Mouse (Mus musculus) left cerebral cortex, adult 9 months (tissue): ENCODE data around the gene Foxd1.

Experiments used
- DNase-seq, 2 experiments: peaks; one replicate each; pipeline ENCODE4 v3.0.0; 2022; ENCODE audit warnings: low spot score in 2 of 2

Foxd1 gene

DNA sequence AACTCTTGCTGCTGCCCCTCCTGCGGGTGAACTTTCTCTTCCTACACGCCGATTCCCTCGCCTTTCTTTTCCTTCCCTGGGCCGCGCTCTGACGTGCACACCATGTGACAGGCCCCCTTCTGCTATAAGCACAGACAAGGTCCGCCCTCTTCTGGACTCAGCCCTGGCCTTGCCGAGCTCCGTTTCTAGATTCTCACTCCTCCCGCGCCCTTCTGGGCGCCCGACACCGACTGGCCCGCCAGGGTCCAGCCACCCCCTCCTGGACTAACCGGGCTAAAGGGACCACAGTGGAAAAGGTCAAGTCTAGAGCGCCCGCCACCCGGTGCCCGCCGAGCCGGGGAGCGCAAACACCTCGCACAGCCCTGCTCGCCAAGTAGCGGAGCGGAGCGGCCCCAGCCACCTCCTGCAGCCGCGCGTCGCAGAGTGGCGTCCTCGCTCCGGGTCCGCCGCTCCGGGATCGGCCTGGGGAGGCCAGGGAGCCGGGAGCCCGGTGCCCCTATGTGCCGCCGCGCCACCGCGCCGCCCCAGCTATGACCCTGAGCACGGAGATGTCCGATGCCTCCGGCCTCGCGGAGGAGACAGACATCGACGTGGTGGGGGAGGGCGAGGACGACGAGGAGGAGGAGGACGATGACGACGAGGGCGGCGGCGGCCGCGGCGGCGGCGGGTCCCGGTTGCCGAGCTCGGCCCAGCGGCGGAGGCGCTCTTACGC lies at the start of gene Foxd1:
Foxd1 (plus strand) TSS at position 153 of the 712 bp plus-strand sequence.
- no peak for DNase-seq

DNA sequence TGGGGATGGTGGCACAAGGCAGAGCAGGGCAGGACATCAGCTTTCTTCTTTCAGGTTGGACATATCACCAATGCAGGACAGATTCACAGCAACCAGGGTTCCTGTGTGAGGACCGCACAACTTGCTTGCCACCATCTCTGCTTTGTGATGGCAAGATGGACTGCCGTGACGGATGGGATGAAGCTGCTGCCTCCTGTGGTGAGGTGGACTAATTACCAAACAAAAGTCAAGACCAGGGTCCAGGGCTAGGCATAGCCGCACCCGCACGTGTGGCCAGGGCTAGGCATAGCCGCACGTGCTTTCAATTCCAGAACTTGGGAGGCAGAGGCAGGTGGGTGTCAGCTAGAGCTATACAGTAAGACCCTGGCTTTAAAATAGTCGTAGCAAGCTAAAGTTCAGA lies 48.8 kb upstream of the Foxd1 start:
- no peak for DNase-seq

DNA sequence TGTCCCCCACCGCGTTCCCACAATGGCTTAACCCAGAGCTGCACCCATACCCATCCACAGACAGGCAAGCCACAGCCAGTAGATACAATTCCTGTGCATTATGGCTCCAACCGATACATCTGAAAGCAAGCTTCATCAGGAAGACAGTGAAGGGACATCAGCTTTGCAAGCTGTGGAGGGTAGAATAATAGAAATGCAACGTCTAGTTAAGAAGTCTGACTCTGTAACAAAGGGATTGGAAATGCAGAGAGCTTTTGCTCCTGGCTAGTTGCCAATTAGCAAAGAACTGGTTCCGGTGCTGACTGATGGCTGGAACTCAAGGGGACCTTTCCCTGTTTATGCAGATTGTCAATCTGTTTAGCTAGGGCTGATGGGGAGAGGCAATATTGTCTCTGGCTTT lies 47.6 kb upstream of the Foxd1 start:
- DNase-seq, result no peak

DNA sequence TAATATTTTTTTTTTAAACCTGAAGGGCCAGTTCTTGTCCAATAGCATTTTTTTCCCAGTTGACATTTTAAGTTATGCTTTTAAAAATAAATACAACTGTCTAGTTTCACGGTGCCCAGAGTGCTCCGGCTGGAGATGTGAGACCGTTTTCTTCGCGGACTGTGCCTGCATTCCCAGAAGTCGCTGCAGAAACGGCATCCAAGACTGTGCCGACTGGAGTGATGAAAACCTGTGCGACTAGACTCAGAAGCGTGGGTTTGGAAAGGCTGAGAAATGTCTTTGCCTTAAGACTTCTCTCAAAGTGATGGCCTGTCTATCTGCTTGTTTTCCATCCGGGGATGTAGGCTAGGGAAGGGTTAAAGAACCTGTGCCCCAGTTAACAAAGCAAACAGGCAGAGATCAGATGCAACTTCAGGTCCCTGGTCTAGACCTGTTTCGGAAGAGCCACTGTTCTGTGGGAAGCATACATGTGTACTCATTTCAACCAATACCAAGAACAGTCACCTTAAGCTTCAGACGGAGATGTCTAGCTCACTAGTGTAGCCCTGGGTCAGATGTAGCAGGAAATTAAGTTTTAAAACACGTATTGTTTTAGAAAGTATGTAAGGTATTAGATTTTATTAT lies 47.1 kb upstream of the Foxd1 start:
- DNase-seq, result peak in 1 of 2 experiments; percentile 7

DNA sequence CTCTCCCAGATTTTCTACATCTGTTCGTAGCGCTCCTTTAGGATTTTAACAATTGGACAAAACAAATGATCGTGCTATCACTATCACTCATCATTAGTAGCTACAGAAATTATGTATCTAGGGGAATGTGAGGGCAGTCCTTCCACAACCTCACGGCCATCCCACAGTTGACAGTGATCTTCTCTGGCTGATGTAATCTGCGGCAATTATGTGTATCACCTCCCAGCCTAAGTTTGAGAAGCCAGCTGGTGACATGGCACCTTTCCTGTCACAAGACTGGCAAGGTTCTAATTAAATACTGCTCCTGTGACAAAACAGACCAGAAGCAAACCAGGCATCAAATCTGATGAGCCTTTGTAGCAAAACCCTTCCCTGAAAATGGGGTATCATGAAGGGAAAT lies 46.0 kb upstream of the Foxd1 start:
- no peak for DNase-seq

DNA sequence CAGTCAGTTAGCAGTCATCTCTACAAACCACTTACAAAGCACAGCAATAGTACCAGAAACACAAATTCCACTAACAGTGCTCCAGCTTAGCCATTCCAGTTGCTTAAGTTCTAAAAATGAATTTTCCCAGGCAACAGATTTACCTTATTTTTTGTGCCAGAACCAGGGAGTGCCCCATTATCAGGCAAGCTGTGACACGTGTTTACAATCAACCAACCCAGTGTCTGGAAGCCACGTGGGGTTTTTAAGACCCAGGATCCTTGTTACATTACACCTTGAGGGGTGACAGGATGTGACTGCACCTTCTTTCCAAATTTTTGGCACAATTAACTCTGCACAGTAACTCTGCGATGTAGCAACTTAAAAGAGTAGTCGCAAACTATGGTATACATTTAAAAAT lies 45.3 kb upstream of the Foxd1 start:
- no peak for DNase-seq

DNA sequence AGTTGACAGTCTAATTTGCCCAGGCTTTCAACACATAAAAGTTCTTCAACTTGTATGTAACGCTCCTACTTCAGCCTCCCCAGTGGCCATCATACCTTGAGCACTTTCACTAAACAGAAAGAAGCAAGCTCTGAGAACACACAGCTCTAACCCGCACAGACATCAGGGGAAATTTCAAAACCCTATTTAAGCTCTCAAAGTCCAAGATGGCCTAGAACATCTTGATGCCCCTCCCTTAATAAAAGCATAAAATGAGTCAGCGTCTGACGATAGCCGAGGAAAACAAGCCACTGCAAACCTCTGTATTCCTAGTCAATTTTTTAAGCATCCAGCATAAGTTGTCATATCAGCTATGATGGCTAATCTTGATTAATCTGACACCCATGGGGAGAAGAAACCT lies 42.4 kb upstream of the Foxd1 start:
- no peak for DNase-seq

DNA sequence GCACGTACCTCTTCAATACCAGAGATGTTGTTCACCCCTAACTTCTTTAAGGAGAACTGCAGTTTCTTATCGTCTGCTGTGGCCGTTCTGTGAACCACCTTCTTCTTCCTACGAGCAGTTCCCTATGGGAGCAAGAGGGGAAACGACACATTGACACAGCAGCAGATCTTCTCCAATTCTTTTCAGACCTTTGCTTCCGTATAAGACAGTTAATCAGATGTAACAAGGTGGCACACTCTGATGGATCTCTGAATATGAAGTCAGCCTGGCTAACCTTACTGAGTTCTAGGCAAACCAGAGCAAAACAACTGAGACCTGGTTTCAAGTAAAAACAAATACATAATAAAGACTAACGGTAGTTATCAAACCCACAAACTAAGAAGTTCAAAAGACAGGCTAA lies 40.4 kb upstream of the Foxd1 start:
- no peak for DNase-seq

DNA sequence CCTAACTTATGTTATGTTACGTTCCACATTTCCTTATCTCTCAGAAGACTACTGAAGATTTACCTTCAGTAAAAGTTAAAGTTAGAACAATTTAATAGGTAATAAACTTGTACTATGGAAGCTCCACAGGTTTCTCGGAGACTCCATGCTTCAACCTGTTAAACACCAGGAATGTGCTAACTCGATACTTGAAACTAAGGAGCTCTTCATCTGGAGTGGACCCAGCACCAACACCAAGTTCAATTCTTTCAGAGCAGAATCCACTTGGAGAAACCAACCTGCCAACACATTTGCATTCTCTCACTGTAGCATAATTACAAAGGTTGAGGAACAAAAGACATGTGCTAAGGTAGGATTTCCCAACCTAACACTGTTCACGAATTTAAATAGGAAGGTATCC lies 38.9 kb upstream of the Foxd1 start:
- DNase-seq, result no peak

DNA sequence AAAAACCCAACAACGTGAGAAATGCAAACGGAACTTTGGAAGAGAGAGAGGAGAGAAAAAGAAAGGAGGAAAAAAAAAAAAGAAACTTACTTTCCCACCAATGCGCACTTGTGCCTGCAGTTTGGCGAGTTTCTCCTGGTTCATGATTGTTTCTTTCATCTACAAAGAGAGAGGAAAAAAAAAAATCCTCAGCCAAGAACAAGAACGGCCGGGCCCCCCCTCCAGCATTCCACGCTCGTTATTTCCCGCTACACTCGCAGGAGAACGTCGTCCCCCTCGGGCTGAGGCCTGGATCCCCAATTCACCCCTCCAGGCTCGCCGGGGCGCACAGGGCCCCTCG lies 37.9 kb upstream of the Foxd1 start:
- DNase-seq, result no peak

DNA sequence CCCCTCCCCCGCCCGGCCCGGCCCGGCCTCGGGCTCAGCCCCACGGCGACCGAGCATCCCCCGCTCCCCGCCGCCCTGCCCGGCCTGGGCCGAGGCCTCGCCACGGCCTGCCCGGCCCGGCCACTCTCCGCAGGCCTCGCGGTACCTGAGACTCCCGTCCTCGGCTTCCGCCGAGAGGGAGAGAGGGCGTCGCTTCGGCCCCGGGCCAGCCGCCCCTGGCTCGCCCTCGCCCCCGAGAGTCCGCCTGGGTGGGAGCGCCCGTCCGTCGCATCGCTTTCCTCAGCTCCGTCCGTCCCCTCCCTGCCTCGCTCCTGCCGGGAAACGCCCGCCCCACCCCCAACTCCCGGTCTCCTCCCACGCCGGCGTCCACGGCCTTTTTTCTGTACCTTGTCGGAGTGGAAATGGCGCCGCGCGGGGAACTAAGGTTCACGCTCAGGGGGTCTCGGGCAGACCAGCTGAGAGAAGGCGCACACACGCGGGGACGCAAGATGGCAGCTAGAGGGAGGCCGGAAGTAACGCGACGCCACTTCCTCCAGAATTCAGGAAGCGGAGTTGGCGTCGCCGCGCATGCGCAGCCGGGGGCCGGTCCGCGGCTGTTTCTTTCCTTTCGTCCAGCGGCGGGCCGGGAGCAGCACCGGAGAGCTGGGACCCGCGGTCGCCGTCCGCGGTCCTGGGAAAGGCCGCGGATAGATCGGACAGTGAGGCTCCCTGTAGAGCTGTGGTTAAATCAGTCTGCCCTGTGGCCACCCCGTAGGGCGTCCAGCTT lies 37.4 kb upstream of the Foxd1 start, which contains the start of gene Btf3:
Btf3 (minus strand) TSS at position 527 of the 766 bp plus-strand sequence.
- DNase-seq, result peak; percentile 78 to 92

DNA sequence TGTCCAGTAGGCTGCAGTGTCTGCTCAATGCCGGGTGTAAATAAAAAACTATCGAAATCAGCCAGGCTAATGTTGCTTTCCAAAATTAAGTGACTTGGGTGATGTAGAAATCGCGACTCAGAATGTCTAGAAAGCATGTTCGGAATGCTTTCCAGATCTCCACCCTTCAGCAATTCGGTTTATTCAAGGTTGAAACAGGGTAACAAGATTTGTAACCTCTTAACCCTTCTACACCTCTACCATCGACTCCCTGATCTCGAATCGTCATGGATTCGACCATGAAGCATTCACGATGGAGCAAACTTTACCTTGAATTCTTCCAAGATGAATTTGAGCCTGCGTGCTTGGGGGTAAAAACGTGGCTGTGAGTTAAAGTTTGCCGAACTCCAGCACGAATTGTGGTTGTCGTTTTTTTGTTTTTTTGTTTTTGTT lies 36.8 kb upstream of the Foxd1 start:
- DNase-seq, result no peak

DNA sequence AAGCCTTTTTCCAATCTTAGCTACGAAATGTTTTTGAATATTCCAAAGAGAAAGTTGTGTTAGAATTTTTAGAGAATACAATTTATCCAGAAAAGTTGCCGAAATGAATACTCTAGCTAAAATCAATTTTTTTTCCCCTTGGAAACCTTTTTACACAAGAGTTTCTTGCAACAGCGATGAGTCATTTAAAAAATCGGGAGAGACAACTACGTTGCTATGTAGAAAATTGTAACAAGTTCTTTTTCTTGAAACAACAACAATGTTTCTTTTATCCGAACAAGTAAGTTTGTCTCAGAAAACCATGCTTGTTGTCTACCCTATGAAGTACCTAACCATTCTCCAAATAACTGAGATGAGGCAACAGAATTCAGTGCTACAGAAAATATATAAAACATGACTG lies 36.1 kb upstream of the Foxd1 start:
- no peak for DNase-seq

DNA sequence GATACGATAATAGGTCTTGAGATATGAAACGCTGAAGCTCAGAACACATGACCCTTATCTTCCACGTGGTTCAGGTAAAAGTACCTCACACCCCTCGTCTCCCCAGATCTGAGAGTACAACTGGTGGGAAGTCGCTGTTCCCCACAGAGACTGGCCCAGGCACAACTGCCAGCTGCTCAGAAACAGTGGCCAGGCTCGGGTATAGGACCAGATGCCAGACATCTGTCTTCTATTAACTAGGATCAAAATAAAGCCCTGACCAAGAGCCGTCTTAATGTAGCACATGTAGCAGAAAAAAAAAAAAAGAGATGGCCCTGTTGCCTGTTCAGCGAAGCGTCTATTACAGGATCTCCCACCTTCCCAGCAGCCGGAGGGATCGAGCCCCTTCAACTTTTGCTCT lies 29.0 kb upstream of the Foxd1 start:
- no peak for DNase-seq

DNA sequence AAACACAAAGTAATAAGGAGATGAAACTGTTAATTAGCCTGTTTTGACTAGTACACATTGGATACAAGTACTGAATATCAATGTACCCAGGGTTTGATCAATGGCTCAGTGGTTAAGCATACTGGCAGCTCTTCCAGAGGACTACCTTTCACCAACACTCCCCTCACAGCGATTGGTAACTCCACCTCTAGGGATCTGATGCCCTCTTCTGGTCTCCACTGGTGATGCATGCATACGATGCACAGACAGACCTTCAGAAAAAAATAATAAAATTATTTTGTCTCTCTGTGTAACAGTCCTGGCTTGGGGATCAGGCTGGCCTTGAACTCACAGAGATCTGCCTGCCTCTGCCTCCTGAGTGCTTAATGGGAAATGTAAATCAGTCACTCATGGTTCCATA lies 21.9 kb upstream of the Foxd1 start:
- DNase-seq, result no peak

DNA sequence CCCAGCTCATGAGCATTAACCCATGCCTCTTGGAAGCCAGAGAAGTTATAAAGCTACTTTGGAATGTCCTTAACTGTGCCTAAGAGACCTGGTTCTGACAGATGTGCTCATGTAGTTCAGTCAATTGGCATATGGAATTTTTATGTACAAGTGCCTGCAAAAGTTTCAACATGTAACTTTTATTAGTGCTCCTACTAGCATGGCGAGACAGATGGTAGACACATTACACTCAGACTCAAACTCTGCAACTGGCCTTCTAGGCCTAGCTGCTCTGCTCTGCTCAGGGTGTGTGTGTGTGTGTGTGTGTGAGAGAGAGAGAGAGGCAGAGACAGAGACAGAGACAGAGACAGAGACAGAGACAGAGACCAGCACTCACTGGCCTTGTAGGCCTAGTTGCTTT lies 17.8 kb upstream of the Foxd1 start:
- no peak for DNase-seq

DNA sequence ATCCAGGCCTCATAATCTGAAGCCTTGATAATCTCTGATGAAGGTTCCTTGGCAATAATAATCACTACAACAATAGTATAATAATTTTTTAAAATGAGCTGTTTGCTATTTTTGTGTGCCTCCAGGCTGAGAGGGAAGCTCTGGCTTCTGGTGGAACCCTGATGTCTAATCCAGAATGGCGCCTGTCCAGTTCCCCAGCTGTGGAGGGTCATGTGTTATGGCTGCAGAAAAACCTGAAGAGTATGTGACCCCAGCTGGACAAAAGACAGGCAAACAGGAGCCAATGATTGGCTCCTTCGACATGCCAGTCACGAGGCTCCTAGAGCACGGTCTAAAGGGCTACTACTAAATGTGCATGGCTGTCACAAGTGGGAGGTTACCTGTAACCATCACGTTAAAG lies 13.5 kb upstream of the Foxd1 start:
- no peak for DNase-seq

DNA sequence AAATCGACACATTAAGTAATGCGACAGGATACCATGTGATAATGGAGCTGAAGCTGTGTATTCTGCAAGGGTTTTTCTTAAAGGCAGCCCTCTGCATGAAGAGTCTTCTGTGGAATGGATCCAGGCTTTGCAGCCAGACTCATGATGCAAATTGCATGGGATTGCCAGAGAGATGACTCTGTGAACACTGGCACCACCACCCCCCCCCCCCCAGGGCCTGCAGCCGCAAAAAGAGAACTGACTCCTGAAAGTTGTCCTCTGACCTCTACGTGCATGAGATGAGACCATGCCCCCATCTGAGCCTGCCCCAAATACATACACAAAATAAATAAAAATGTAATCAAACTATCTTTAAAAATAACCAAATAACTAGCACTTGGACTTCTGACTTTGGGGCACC lies 4.6 kb upstream of the Foxd1 start:
- DNase-seq, result no peak

DNA sequence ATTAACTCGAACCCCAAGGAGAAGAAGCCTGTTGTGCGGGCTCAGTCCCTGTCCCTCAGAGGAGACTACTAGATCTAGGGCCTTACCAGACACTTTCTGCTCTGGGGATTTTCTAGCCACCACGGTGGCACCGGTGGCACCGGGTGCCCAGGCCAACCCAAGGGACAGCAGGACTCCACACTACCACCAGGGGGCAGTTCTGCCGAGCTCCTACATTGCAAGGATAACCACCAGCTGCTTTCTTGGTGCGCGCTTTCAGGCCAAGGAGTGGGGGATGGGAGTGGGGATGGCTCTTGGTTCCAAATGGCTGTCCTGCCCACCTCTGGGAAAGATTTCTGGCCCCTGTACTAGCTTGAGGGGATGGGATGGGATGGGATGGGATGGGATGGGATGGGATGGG lies 2.5 kb upstream of the Foxd1 start:
- no peak for DNase-seq

DNA sequence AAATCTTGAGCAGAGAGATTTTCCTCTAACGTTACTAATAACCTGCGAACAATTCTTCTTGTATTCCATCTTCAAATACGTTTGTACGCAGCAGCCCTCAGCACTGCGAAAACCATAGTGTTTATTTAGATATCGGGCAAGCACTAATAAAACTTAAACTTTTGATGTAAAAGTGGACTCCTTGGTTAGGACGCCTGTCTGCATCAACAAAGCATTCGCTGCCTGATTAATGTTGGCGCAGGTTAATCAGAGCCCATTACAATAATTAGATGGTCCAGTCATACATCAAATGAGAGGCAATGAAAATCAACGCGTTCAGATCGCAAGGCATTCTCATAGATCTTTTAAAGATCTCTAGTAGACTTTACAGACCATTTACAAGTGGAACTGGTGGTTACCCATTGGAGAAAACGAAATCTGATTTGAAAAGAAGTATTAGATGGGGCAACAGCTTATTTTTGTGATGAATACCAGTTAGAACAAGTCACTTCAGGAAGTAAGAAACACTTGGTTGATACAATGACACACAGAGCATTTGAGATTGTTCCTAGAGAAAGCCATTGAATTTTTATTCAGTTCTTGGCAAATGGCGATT lies 1.6 kb upstream of the Foxd1 start:
- no peak for DNase-seq

DNA sequence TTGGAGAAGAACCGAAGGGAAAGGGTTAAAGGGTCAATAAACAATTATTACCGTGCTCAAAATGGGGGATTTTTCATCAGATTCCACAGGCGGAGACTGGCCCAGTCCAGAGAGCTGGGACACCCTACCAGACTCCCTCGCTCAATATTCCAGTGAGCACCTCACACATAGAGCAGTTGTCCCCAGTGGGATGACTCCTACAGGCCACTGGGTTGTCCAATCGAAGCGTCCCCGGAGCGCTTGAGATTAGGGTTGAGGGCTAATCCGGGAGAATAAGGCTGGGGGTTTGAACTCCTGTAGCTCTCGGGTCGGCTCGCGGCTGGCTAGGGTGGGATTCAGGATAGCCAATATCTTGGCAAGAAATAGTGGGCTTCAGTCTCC lies 343 bp upstream of the Foxd1 start:
- no peak for DNase-seq

DNA sequence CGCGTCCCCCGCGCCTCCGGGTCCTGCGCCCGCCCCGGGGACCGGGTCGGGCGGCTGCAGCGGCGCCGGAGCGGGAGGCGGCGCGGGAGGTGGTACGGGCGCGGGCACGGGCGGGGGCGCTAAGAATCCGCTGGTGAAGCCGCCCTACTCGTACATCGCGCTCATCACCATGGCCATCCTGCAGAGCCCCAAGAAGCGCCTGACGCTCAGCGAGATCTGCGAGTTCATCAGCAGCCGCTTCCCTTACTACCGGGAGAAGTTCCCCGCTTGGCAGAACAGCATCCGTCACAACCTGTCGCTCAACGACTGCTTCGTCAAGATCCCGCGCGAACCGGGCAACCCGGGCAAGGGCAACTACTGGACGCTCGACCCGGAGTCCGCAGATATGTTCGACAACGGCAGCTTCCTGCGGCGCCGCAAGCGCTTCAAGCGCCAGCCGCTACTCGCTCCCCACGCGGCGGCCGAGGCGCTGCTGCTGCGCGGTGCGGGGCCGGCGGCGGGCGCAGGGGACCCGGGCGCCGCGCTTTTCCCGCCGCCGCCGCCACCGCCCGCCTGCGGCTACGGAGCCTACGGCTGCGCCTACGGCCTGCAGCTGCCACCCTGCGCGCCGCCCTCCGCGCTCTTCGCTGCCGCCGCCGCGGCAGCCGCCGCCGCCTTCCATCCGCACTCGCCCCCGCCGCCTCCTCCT lies 973 bp downstream of the Foxd1 start:
- no peak for DNase-seq
